Mouse (Mus musculus) liver, embryonic 12.5 days (tissue): ENCODE results near the gene Prkcz. TPM values are rescaled to one million over a fixed set of nuclear protein-coding genes. Genes with fewer than 3 reads are reported as not detected.

Experiments
- ATAC-seq: fragments of 200-750 bp; cut with Nextera tagmentation; 2 replicates; pipeline ENCODE4 v1.8.0; 2017; ENCODE audit warnings: moderate number of reproducible peaks, mild to moderate bottlenecking, moderate library complexity
- H3K27ac ChIP-seq: fragments of 300-500 bp; sonication (generic); 2 replicates; pipeline ENCODE4 v1.5.1; 2016; ENCODE audit warnings: mild to moderate bottlenecking
- H3K27me3 ChIP-seq: fragments of 300-500 bp; sonication (generic); replicated peaks from 2 replicates; pipeline ENCODE4 v1.6.1; 2016; ENCODE audit warnings: mild to moderate bottlenecking, moderate library complexity
- H3K36me3 ChIP-seq: fragments of 300-500 bp; sonication (generic); 2 replicates; pipeline ENCODE4 v1.6.1; 2016; ENCODE audit warnings: mild to moderate bottlenecking, moderate library complexity
- H3K4me1 ChIP-seq: fragments of 300-500 bp; sonication (generic); 2 replicates; pipeline ENCODE4 v1.6.1; 2016
- H3K4me2 ChIP-seq: fragments of 300-500 bp; sonication (generic); 2 replicates; pipeline ENCODE4 v1.6.1; 2016; ENCODE audit warnings: mild to moderate bottlenecking, moderate library complexity
- H3K4me3 ChIP-seq: fragments of 300-500 bp; sonication (generic); 2 replicates; pipeline ENCODE4 v1.5.1; 2016; ENCODE audit warnings: mild to moderate bottlenecking, moderate library complexity
- H3K9ac ChIP-seq: fragments of 300-500 bp; sonication (generic); 2 replicates; pipeline ENCODE4 v1.6.1; 2016; ENCODE audit warnings: mild to moderate bottlenecking, moderate library complexity
- H3K9me3 ChIP-seq: fragments of 300-500 bp; sonication (generic); replicated peaks from 2 replicates; pipeline ENCODE4 v1.6.1; 2016; ENCODE audit warnings: mild to moderate bottlenecking, moderate library complexity
- WGBS: fragments of 180-500 bp; shearing (Covaris S2); methylation state at CpG from one replicate; pipeline ENCODE4 v1.1.7; 2016; ENCODE audit not compliant: insufficient replicate concordance; 5-methylcytosine and 5-hydroxymethylcytosine counted together
- polyA plus RNA-seq: library from polyadenylated mRNA; unstranded; fragments of >200 nt; fragmentation: Nextera tagmentation; extraction: Ambion mirVana; gene quantifications from 2 replicates; pipeline ENCODE4 v1.2.1, GENCODE M21; 2016

The Prkcz gene
- polyA plus RNA-seq, 1 experiment from 2014 or later: 4.2 TPM

- H3K27ac ChIP-seq: no peak overlapping the region
- H3K36me3 ChIP-seq: no peaks in the 10 kb centered on the region
- H3K4me3 ChIP-seq: no peak overlapping the region
- H3K4me2 ChIP-seq: no peak overlapping the region
- no peak overlapping the region for H3K9ac ChIP-seq
- peaks cover 28% of the 10 kb centered on the region; the same call in 1 of the 2 replicates for H3K27me3 ChIP-seq
- WGBS: 71% methylated on average over 7 of the region's 7 CpGs
- H3K9me3 ChIP-seq: no peaks in the 10 kb centered on the region
- no peak for ATAC-seq
- H3K4me1 ChIP-seq: peaks cover 15% of the 10 kb centered on the region; the same call in 1 of the 2 replicates
Measured at GRCm38 (mm10) chr4:155304508-155305096, 56.6 kb downstream of the Prkcz start.

- Histone ChIP-seq H3K27me3 (peaks cover 18% of the 10 kb centered on the region; the same call in 1 of the 2 replicates), H3K9ac (no peak overlapping the region), H3K4me1 (peaks cover 5% of the 10 kb centered on the region; the same call in 1 of the 2 replicates), H3K27ac (no peak overlapping the region), H3K4me3 (no peak overlapping the region), H3K4me2 (no peak overlapping the region), H3K9me3 (no peaks in the 10 kb centered on the region), H3K36me3 (no peaks in the 10 kb centered on the region)
- WGBS: 52% methylated on average over 4 of the region's 4 CpGs
- no peak for ATAC-seq
Measured at GRCm38 (mm10) chr4:155301965-155302364, 59.2 kb downstream of the Prkcz start.

- H3K27ac ChIP-seq: no peak overlapping the region
- H3K27me3 ChIP-seq: peaks cover 9% of the 10 kb centered on the region; the same call in 1 of the 2 replicates
- H3K9ac ChIP-seq: no peak overlapping the region
- H3K9me3 ChIP-seq: no peaks in the 10 kb centered on the region
- H3K4me1 ChIP-seq: no peaks in the 10 kb centered on the region
- H3K36me3 ChIP-seq: no peaks in the 10 kb centered on the region
- H3K4me3 ChIP-seq: no peak overlapping the region
- 90% methylated on average over 7 of the region's 7 CpGs for WGBS
- ATAC-seq: no peak
- no peak overlapping the region for H3K4me2 ChIP-seq
Measured at GRCm38 (mm10) chr4:155301098-155301447, 60.1 kb downstream of the Prkcz start.

- 69% methylated on average over 21 of the region's 21 CpGs for WGBS
- Histone ChIP-seq H3K27me3 (peaks cover 9% of the 10 kb centered on the region; the same call in 1 of the 2 replicates), H3K27ac (no peak overlapping the region), H3K4me2 (no peak overlapping the region), H3K9ac (no peak overlapping the region), H3K4me3 (no peak overlapping the region), H3K9me3 (no peaks in the 10 kb centered on the region), H3K36me3 (no peaks in the 10 kb centered on the region), H3K4me1 (no peaks in the 10 kb centered on the region)
- ATAC-seq: no peak
Measured at GRCm38 (mm10) chr4:155300421-155301097, 60.6 kb downstream of the Prkcz start.

DNA sequence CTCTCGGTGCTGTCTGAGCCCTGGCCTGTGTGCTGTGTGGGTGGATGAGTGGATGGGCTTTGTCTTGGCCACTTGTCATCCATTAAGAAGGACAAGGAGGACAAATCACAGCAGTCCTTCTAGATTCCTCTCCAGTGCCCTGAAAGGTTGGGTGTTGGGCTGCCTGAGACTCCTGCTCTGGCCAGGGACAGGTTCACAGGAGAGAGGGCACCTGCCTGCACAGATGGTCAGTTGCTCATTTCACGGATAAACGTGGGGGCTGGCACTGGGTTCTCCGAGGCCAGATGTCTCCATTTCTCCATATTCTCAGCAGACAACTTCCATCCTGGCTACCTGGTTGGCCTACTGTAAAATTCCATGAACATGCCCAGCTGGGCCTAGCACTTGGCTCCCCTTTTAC is 62.3 kb downstream of the Prkcz start:
- H3K9ac ChIP-seq: no peak overlapping the region
- 63% methylated on average over 4 of the region's 4 CpGs for WGBS
- H3K27ac ChIP-seq: no peak overlapping the region
- no peak for ATAC-seq
- no peak overlapping the region for H3K4me2 ChIP-seq
- peaks cover 9% of the 10 kb centered on the region; the same call in 1 of the 2 replicates for H3K27me3 ChIP-seq
- H3K36me3 ChIP-seq: no peaks in the 10 kb centered on the region
- H3K4me3 ChIP-seq: no peak overlapping the region
- H3K4me1 ChIP-seq: no peaks in the 10 kb centered on the region
- no peaks in the 10 kb centered on the region for H3K9me3 ChIP-seq

DNA sequence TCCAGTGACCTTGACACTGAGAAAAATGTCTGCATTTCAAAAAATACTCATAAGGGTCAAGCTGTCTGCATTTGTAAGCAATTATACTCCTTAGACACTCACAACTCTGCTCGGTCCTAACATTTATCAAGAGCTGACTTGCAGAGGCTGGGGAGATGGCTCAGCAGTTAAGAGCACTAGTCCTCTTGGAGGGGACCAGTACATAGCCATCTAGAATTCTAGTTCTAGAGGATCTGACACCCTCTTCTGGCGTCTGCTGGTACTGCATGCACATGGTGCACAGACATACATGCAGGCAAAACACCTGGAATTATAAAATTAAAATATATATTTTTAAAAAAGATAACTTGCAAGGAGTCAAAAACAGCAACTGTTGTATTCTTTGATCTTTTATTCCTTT is 64.1 kb downstream of the Prkcz start:
- Histone ChIP-seq H3K27me3 (no peaks in the 10 kb centered on the region; the same call in 1 of the 2 replicates), H3K4me3 (no peak overlapping the region), H3K36me3 (no peaks in the 10 kb centered on the region), H3K9me3 (no peaks in the 10 kb centered on the region), H3K4me1 (no peaks in the 10 kb centered on the region), H3K4me2 (no peak overlapping the region), H3K9ac (no peak overlapping the region), H3K27ac (no peak overlapping the region)
- 41% methylated on average over 2 of the region's 2 CpGs for WGBS
- ATAC-seq: no peak

DNA sequence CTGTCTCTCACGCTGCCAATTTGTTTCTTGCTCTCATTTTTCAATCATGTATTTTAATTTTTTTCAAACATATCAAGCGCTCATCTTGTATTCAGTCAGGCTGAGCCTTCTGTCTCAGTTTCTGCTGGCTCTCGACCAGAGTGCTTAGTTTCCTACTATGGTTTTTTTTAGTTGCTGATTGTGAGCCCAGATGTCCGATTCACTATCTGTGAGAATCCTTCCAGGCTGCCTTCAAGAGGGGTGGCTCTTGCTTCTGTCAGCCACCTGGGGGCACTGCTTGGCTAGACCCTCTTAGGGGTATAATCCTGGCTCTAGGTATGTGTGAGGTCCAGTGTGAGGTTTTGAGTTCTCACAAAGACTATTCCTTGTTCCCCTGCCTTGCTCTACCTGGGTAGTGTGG is 65.2 kb downstream of the Prkcz start:
- Histone ChIP-seq H3K9me3 (no peaks in the 10 kb centered on the region), H3K4me2 (no peak overlapping the region), H3K36me3 (no peaks in the 10 kb centered on the region), H3K4me1 (0 out of 2 replicates have a peak, but pooled peaks cover under 1% of the 10 kb centered on the region), H3K27ac (no peak overlapping the region), H3K27me3 (no peaks in the 10 kb centered on the region; the same call in 1 of the 2 replicates), H3K9ac (no peak overlapping the region), H3K4me3 (no peak overlapping the region)
- no peak for ATAC-seq
- WGBS: 51% methylated on average over 4 of the region's 4 CpGs

- H3K36me3 ChIP-seq: no peaks in the 10 kb centered on the region
- ATAC-seq: no peak
- H3K4me2 ChIP-seq: no peak overlapping the region
- H3K4me3 ChIP-seq: no peak overlapping the region
- H3K9ac ChIP-seq: no peak overlapping the region
- H3K27me3 ChIP-seq: no peaks in the 10 kb centered on the region; the same call in 1 of the 2 replicates
- H3K27ac ChIP-seq: no peak overlapping the region
- 0 out of 2 replicates have a peak, but pooled peaks cover 5% of the 10 kb centered on the region for H3K4me1 ChIP-seq
- WGBS: 57% methylated on average over 10 of the region's 10 CpGs
- no peaks in the 10 kb centered on the region for H3K9me3 ChIP-seq
Measured at GRCm38 (mm10) chr4:155295026-155295590, 66.1 kb downstream of the Prkcz start.

DNA sequence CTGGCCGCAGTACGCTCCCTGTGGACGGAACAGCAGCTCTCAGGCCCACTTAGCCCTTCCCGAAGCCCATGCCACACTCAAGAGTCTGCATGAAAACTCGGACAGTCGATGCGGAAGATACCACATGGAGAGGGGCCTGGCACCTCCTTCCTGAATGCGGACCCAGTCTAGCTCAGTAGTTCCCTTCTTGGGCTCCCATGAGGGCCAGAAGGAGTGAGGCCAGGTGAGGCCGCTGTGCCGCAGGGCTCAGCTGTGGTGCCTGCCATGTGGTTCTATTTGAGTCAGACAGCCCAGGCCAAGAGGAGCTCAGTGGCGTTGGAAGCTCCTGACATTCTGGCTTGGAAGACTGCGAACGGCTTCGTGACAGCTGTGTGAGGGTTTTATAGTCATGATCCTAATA is 66.8 kb downstream of the Prkcz start:
- Histone ChIP-seq H3K27ac (no peak overlapping the region), H3K4me2 (no peak overlapping the region), H3K9me3 (no peaks in the 10 kb centered on the region), H3K4me1 (0 out of 2 replicates have a peak, but pooled peaks cover 5% of the 10 kb centered on the region), H3K27me3 (no peaks in the 10 kb centered on the region; the same call in 1 of the 2 replicates), H3K4me3 (no peak overlapping the region), H3K9ac (no peak overlapping the region), H3K36me3 (no peaks in the 10 kb centered on the region)
- no peak for ATAC-seq
- 73% methylated on average over 14 of the region's 14 CpGs for WGBS

- Histone ChIP-seq H3K9me3 (no peaks in the 10 kb centered on the region), H3K4me2 (no peak overlapping the region), H3K27ac (no peak overlapping the region), H3K27me3 (no peaks in the 10 kb centered on the region; the same call in 1 of the 2 replicates), H3K9ac (no peak overlapping the region), H3K36me3 (no peaks in the 10 kb centered on the region), H3K4me1 (0 out of 2 replicates have a peak, but pooled peaks cover 5% of the 10 kb centered on the region), H3K4me3 (no peak overlapping the region)
- no peak for ATAC-seq
- WGBS: 61% methylated on average over 10 of the region's 10 CpGs
Measured at GRCm38 (mm10) chr4:155292863-155293262, 68.3 kb downstream of the Prkcz start.

GRCm38 (mm10) chr4:155290045-155290444 is 71.1 kb downstream of the Prkcz start:
- H3K9me3 ChIP-seq: no peaks in the 10 kb centered on the region
- no peak for ATAC-seq
- no peak overlapping the region for H3K4me3 ChIP-seq
- H3K4me1 ChIP-seq: 0 out of 2 replicates have a peak, but pooled peaks cover 5% of the 10 kb centered on the region
- H3K36me3 ChIP-seq: no peaks in the 10 kb centered on the region
- 75% methylated on average over 7 of the region's 7 CpGs for WGBS
- no peak overlapping the region for H3K27ac ChIP-seq
- no peaks in the 10 kb centered on the region for H3K27me3 ChIP-seq
- H3K9ac ChIP-seq: no peak overlapping the region
- H3K4me2 ChIP-seq: no peak overlapping the region

- ATAC-seq: no peak
- Histone ChIP-seq H3K9me3 (no peaks in the 10 kb centered on the region), H3K27ac (no peak overlapping the region), H3K27me3 (no peaks in the 10 kb centered on the region; the same call in none of the 2 replicates), H3K9ac (no peak overlapping the region), H3K36me3 (no peaks in the 10 kb centered on the region), H3K4me3 (no peak overlapping the region), H3K4me2 (no peak overlapping the region), H3K4me1 (0 out of 2 replicates have a peak, but pooled peaks cover 5% of the 10 kb centered on the region)
- WGBS: 54% methylated on average over 1 of the region's 1 CpGs
Measured at GRCm38 (mm10) chr4:155288586-155288985, 72.6 kb downstream of the Prkcz start.
